Mouse (Mus musculus) frontal cortex, adult 2 months (tissue): ENCODE measurements around the gene Sparc. TPM values are rescaled to one million over a fixed set of nuclear protein-coding genes. Genes with fewer than 3 reads are reported as not detected.
A peak's percentile ranks its signal among the peaks of the same experiment; 100 is the strongest.

Experiments
- DNase-seq, 2 experiments: peaks; one replicate each; pipeline ENCODE4 v3.0.0; 2022; ENCODE audit warnings: low spot score in 1 of 2; ENCODE audit errors: extremely low spot score in 1 of 2
- polyA plus RNA-seq: library from polyadenylated mRNA; depleted of rRNA; stranded (reverse); fragments of >200 nt; gene quantifications from 2 replicates; pipeline ENCODE4 v1.2.3, GENCODE M21; 2012

Sparc gene
- polyA plus RNA-seq, 1 experiment, result 435 TPM

DNA sequence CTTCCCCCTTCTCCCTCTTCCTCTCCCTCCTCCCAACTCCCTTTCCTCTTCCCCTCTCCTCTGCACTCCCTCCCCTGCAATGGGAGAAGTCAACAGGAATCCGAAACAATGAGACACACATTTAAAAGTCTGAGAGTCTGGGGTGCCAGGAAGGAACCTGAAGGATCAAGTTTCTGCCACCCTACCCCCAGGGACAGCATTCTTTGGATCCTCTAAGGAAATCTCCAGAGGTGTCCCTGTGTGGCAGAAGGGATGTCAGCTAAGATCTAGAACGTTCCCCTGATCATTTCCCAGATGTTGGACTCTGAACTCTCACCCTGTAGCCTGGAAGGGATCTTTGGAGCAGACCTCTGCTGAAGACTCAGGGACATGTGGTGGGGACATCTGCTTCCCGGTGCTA is 12.5 kb downstream of the Sparc start:
- DNase-seq, result no peak

- DNase-seq, result no peak
Measured at GRCm38 (mm10) chr11:55410005-55410404, 13.0 kb downstream of the Sparc start.

DNA sequence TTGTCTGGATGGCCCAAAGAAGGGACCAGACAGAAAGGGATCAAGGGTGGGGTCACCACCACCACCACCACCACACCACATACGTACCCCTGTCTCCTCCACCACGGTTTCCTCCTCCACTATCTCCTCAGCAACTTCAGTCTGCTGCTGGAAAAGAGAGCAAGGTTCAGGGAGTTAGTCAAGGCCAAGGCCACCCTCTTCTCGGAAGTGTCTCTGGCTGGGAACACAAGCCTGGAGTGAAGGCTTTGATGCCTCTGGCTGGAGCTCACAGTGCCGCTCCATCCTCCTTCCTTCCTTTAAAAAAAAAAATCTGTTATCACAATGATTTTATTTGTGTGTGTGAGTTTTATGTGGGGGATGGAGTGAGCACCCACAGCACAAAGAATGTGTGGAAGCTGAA is 15.8 kb downstream of the Sparc start:
- DNase-seq, result no peak

GRCm38 (mm10) chr11:55405601-55406469 is 17.1 kb downstream of the Sparc start:
- no peak for DNase-seq

DNA sequence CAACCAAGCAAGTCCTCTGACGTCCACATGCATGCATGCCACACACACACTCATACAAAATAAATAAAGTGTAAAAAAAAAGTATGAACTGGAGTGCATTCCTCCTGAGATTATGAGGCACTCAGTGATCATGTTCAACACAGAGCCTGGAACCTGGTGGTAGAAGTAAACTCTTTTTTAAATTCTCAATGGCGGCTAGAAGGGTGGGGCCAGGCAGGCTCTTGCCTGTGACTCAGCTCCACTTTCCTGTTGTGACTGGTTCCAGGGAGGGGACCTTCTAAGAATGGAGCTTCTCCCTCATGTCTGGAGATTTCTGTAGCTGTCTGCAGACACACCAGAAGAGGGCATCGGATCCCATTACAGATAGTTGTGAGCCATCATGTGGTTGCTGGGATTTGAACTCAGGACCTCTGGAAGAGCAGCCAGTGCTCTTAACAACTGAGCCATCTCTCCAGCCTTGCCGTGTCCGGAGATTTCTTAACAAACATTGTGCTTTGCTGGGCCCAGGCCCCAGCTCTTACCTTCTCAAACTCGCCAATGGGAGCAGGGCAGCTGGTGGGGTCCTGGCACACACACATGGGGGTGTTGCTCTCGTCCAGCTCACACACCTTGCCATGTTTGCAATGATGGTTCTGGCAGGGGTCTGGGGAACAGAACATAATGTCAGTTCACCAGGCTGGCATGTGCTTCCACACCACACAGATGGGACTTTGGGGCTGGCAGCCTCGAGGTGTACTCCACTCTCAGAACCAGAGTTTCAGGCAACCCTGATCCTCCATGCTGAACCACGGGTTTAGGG is 18.1 kb downstream of the Sparc start:
- no peak for DNase-seq

DNA sequence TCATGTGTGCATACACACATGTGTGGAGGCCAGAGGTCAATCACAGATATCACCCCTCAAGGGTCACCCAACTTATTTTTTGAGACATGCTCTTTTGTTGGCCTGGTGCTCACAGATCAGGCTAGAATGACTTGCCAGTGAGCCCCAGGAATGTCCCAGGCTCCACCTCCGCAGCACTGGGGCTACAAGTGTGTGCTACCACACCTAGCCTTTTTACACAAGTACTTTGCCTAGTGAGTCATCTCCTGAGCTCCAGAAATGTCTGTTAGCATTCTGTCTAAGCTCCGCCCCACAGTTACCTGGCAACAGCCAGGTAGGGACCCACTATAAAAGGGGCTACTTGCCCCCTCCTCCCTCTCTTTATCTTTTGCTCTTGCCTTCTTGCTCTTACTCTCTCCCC is 22.1 kb downstream of the Sparc start:
- no peak for DNase-seq

- DNase-seq, result no peak
Measured at GRCm38 (mm10) chr11:55398371-55398770, 24.6 kb downstream of the Sparc start.

DNA sequence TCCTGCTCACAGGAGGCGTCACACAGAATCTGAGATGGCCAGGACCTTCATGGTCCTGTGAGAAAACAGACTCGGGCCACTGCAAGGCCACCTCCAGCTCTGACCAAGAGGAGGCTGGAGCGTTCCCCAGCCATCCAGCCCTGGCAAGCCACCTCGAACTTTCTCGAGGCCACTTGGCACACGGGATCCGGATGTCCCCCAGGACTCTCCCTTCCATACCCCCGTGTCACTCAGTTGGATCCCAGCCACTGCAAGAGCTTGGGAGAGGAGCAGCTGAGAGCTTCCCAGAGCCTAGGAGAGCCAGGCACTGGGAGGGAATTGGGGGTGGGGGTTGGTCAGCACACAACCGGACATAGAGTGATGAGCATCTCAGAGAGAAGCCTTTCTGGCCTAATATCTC is 25.5 kb downstream of the Sparc start:
- no peak for DNase-seq

GRCm38 (mm10) chr11:55397036-55397435 is 25.9 kb downstream of the Sparc start:
- DNase-seq, result no peak

- DNase-seq, result no peak
Measured at GRCm38 (mm10) chr11:55395073-55395642, 27.8 kb downstream of the Sparc start.

DNA sequence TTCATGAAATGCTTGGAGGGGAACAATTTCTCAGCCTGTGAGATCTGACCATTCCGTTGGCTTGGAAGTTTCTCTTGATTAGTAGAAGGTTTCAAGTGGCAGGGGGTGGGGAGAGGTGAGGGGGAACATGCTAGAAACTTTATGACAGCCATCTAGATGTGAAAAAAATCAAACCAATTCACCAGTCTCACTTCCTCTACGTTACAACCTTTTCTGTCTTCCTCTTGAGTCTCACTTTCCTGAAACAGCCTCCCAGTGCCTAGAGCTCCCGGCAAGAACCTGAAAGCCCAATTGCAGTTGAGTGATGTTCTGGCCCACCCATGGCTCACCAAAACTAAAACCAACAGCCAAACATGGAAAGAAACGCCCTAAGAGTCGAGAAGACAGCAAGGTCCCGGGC is 28.4 kb downstream of the Sparc start:
- DNase-seq, result no peak

DNA sequence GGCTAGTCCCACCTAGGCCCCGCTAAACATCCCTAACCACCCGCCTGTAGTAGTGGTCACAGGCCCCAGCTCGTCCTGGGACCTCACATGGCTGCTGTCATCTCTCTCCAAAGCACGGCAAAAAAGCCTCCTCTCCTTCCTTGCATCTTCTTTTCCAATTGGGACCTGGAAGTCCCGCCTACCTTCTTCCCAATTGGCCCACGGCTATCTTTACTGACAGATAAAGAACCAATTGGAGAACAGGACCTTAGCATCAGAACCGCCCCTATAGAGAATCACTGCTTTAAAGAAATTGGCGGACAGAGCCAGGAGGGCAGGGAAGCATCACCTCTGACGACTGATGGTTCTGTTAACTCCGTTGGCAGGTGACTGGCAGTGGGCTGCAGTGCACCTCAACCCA is 30.5 kb downstream of the Sparc start:
- peak in 1 of 2 experiments; percentile 16 for DNase-seq

DNA sequence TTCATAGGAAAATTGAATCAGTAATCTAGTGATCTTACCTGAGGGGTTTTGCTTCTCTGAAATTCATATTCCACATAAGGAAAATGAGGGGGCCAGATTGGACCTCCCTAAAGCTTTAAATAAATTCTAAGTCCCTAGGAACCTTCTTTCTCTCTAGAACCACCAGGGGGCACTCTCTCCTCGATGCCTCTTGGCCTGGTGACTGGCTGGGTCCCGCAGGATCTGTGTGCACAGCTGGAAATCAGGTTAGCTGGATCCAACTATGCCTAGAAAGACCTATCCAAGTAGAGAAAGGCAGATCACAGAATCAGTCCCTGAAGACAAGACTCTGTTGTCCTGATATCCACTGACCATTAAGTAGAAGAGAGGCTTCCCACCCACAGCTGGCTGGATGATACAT is 33.2 kb downstream of the Sparc start:
- DNase-seq, result peak in 1 of 2 experiments; percentile 79

GRCm38 (mm10) chr11:55387576-55387975 is 35.4 kb downstream of the Sparc start:
- no peak for DNase-seq

GRCm38 (mm10) chr11:55386424-55387063 is 36.4 kb downstream of the Sparc start:
- DNase-seq, result peak; percentile 69 to 97

DNA sequence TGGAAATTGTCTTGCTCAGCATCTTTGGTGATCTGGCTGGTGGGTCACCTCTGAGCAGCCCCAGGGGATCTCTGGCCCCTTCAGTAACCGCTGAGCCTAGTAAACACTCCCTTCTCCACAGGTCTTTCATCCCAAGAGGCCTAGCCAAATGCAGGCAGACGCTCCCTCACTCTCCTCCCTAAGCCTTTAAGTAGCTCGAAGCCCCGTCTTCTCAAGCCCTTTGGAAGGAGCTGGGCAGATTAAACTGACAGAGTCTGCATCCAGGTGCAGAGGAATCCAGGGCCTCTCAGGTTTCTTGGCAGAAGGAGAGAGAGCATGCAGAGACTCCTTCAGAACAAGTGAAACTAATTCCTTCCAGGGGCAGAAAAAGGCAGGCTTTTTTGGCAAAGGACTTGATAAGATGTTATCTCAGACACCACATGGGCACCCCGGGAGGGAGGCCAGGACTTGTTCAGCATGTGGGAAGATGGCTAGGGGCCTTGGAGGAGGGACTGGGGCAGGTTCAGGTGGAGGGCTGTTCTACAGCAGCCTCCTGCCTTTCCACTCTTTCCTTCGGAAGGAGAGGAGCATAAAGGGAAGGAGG is 39.4 kb downstream of the Sparc start:
- DNase-seq, result no peak

- DNase-seq, result no peak
Measured at GRCm38 (mm10) chr11:55380908-55381307, 42.1 kb downstream of the Sparc start.

DNA sequence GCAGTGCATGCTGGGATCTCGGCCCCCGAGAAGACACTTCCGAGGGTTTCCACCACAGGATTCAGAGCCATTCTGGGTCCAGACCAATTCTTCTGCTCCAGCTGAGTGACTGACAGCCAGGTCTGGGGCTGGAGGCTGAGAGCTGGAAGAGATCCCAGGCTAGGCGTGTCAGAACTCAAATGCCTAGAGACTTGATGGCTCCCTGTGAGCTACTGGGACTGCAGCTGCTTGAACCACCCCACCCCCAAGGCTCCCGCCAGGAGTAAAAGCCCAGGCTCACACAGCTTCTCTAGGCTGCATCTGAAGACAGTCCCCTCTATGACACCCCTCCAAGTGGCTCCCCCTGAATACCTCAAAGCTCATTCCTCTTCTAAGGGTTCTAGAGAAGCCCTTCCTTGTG is 44.6 kb downstream of the Sparc start:
- peak; percentile 57 to 77 for DNase-seq

DNA sequence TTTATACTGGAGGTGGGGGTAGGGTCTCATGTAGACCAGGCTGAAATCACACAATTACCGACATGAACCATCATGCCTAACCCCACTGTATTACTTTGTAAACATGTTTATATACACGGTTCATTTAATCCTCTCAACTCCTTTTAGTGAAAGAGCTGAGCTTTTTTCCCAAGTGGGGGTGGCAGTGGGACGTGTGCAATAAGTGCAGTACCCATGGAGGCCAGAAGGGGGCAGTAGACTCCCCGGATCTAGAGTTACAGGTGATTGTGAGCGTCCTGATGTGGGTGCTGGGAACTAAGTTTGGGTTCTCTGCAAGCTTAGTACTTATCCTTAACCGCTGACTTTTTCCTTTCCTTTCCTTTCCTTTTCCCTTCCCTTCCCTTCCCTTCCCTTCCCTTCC is 49.1 kb downstream of the Sparc start:
- no peak for DNase-seq

DNA sequence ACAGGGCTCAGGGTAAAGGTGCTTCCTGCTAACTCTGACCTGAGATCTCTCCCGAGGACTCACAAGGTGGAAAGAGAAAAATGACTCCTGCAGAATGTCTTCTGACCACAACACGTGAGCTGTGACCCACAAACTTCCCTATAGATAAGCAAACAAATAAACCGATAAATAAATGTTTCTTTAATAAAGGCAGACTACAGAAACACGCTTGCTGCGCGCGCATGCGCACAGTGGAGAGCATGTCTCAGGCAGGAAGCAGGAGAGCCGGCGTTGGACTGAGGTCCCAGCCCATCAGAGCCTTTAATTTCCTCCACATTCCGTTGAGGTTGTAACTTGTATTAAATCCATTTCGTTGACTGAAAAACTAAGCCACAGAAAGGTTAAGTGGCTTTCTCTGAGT is 49.6 kb downstream of the Sparc start:
- no peak for DNase-seq

- DNase-seq, result no peak
Measured at GRCm38 (mm10) chr11:55372001-55372400, 51.0 kb downstream of the Sparc start.
